8 mouse cellular contexts compared by ENCODE assay signal in genomic region chr11:96826481-96826880, GRCm38 (mm10). TPM values are rescaled to one million over a fixed set of nuclear protein-coding genes. Genes with fewer than 3 reads are reported as not detected.
DNase-seq lines count a peak whose midpoint lies in the region; ATAC-seq and TF ChIP-seq lines count a peak whose summit lies in the region.

No protein-coding gene starts in this region.

- TF ChIP-seq POLR2A in myocyte (IDR thresholded peaks at IDR 0.05; ENCODE audit: insufficient read length, low read depth): no peak

- peaks cover 80% of the 10 kb centered on the region for H3K4me1 ChIP-seq in megakaryocyte, embryonic 14.5 days
- peaks cover 56% of the 10 kb centered on the region for H3K4me1 ChIP-seq in heart, embryonic 16.5 days (ENCODE audit: control insufficient read depth, insufficient read depth, low read length)

- peaks cover 53% of the 10 kb centered on the region for H3K36me3 ChIP-seq in megakaryocyte, embryonic 14.5 days (replicated peaks; ENCODE audit: low read length)
- H3K36me3 ChIP-seq in heart, embryonic 16.5 days (ENCODE audit: control insufficient read depth, insufficient read depth): peaks cover 15% of the 10 kb centered on the region
- peaks cover 16% of the 10 kb centered on the region for H3K36me3 ChIP-seq in myocyte (ENCODE audit: control insufficient read depth, insufficient read depth)

- ATAC-seq in megakaryocyte, adult 5-6 weeks (ENCODE audit: poor library complexity, severe bottlenecking): no peak
- ATAC-seq in heart, embryonic 16.5 days (replicated peaks; ENCODE audit: extremely low read depth, insufficient read depth, low FRiP score): no peak
- no peak for ATAC-seq in cerebellum, adult (ENCODE audit: insufficient number of reproducible peaks, low FRiP score, low TSS enrichment)

- 52% methylated on average over 2 of the region's 2 CpGs for WGBS in heart, embryonic 16.5 days

- peak; percentile 75 for DNase-seq in kidney, postnatal 14 days
- DNase-seq in layer of hippocampus, adult 8-10 months (ENCODE audit: low spot score in 2 of 2): no peak
- no peak for DNase-seq in spleen, postnatal 4 days (ENCODE audit: low spot score in 2 of 2)

- H3K27ac ChIP-seq in heart, embryonic 16.5 days (ENCODE audit: low read length): peak overlapping the region; percentile 95

- H3K4me3 ChIP-seq in megakaryocyte, embryonic 14.5 days (replicated peaks): peak overlapping the region; percentile 18
- H3K4me3 ChIP-seq in heart, embryonic 16.5 days (ENCODE audit: low read length): peak overlapping the region; percentile 44
- H3K4me3 ChIP-seq in myocyte: peak overlapping the region; percentile 93

- no peak overlapping the region for H3ac ChIP-seq in myocyte (ENCODE audit: control insufficient read depth, insufficient read length)

- peaks cover 61% of the 10 kb centered on the region for H3K79me2 ChIP-seq in myocyte (ENCODE audit: control insufficient read depth, insufficient read depth)

- H3K9ac ChIP-seq in heart, embryonic 16.5 days (ENCODE audit: low read length): peak overlapping the region; percentile 95

- peak overlapping the region; percentile 78 for H3K4me2 ChIP-seq in heart, embryonic 16.5 days (ENCODE audit: low read depth, low read length)
- peak overlapping the region; percentile 96 for H3K4me2 ChIP-seq in myocyte (ENCODE audit: low read depth)

- H3K9me3 ChIP-seq in megakaryocyte, embryonic 14.5 days: no peaks in the 10 kb centered on the region
- no peaks in the 10 kb centered on the region for H3K9me3 ChIP-seq in heart, embryonic 16.5 days (replicated peaks; ENCODE audit: control insufficient read depth, low read length)

- no peaks in the 10 kb centered on the region for H3K27me3 ChIP-seq in megakaryocyte, embryonic 14.5 days (replicated peaks)
- no peaks in the 10 kb centered on the region for H3K27me3 ChIP-seq in heart, embryonic 16.5 days (ENCODE audit: control insufficient read depth, insufficient read depth, low read length)
- H3K27me3 ChIP-seq in myocyte (ENCODE audit: control insufficient read depth, insufficient read depth, insufficient read length): no peaks in the 10 kb centered on the region

TF ChIP-seq in myocyte, 11 proteins besides CTCF, POLR2A, EP300 and RAD21:
- TF ChIP-seq SRF (IDR thresholded peaks at IDR 0.05; ENCODE audit: control insufficient read depth, insufficient read length, low read depth) (no peak), CEBPB (IDR thresholded peaks at IDR 0.05; ENCODE audit: insufficient read depth, poor library complexity, severe bottlenecking) (no peak), MYOD1 (IDR thresholded peaks at IDR 0.05; ENCODE audit: control insufficient read depth in 1 of 3, insufficient read length in 2 of 3, low read depth in 2 of 3) (no peak), REST (IDR thresholded peaks at IDR 0.05; ENCODE audit: insufficient read depth, insufficient read length) (no peak)

RNA-seq across cellular contexts. Expression of gene Nfe2l1, which starts 3.3 kb away (rescaled TPM):
- polyA plus RNA-seq in megakaryocyte, embryonic 14.5 days (2012; ENCODE audit: insufficient read depth, low replicate concordance): 28.9 and 34.9 TPM in 2 replicates
- total RNA-seq in megakaryocyte, adult 5-6 weeks (2015): 30.0 and 32.6 TPM in 2 replicates
- 30.2 and 31.1 TPM in 2 replicates for total RNA-seq in megakaryocyte, adult 5-6 weeks (2017)
- 81.3 and 90.1 TPM in 2 replicates for polyA plus RNA-seq in heart, embryonic 16.5 days (2015; fragmentation: Nextera tagmentation; extraction: Ambion mirVana)
- polyA plus RNA-seq in myocyte (2012; fragmentation: generic; extraction: Trizol): 518 TPM
- total RNA-seq in layer of hippocampus, adult 8-10 months (2022): 100 to 1,000 TPM; 234 to 271 (median 260) TPM

RNA-seq across cellular contexts. Expression of gene Copz2, which starts 23.2 kb away (rescaled TPM):
- 3.4 TPM in 1 of 2 replicates, not detected in the other for polyA plus RNA-seq in megakaryocyte, embryonic 14.5 days (2012; ENCODE audit: insufficient read depth, low replicate concordance)
- total RNA-seq in megakaryocyte, adult 5-6 weeks (2015): 2.0 and 4.2 TPM in 2 replicates
- 0.28 and 0.92 TPM in 2 replicates for total RNA-seq in megakaryocyte, adult 5-6 weeks (2017)
- 118 and 129 TPM in 2 replicates for polyA plus RNA-seq in heart, embryonic 16.5 days (2015; fragmentation: Nextera tagmentation; extraction: Ambion mirVana)
- polyA plus RNA-seq in myocyte (2012; fragmentation: generic; extraction: Trizol): 120 TPM
- 10 to 100 TPM in 2 of 4 experiments, 1 to 10 TPM in 2; 8.2 to 11.6 (median 9.5) TPM for total RNA-seq in layer of hippocampus, adult 8-10 months (2022)

RNA-seq across cellular contexts. Expression of gene Cbx1, which starts 37.6 kb away (rescaled TPM):
- 12.8 and 33.7 TPM in 2 replicates for polyA plus RNA-seq in megakaryocyte, embryonic 14.5 days (2012; ENCODE audit: insufficient read depth, low replicate concordance)
- 37.7 and 39.2 TPM in 2 replicates for total RNA-seq in megakaryocyte, adult 5-6 weeks (2015)
- 60.2 and 60.5 TPM in 2 replicates for total RNA-seq in megakaryocyte, adult 5-6 weeks (2017)
- 45.3 and 49.9 TPM in 2 replicates for polyA plus RNA-seq in heart, embryonic 16.5 days (2015; fragmentation: Nextera tagmentation; extraction: Ambion mirVana)
- polyA plus RNA-seq in myocyte (2012; fragmentation: generic; extraction: Trizol): 34.6 TPM
- total RNA-seq in layer of hippocampus, adult 8-10 months (2022): 10 to 100 TPM; 40.1 to 52.0 (median 44.0) TPM

RNA-seq across cellular contexts. Expression of gene Snx11, which starts 49.1 kb away (rescaled TPM):
- polyA plus RNA-seq in megakaryocyte, embryonic 14.5 days (2012; ENCODE audit: insufficient read depth, low replicate concordance): 6.3 and 9.8 TPM in 2 replicates
- 8.3 and 10.3 TPM in 2 replicates for total RNA-seq in megakaryocyte, adult 5-6 weeks (2015)
- 25.5 and 27.4 TPM in 2 replicates for total RNA-seq in megakaryocyte, adult 5-6 weeks (2017)
- polyA plus RNA-seq in heart, embryonic 16.5 days (2015; fragmentation: Nextera tagmentation; extraction: Ambion mirVana): 11.9 and 14.0 TPM in 2 replicates
- 18.4 TPM for polyA plus RNA-seq in myocyte (2012; fragmentation: generic; extraction: Trizol)
- total RNA-seq in layer of hippocampus, adult 8-10 months (2022): 10 to 100 TPM; 43.8 to 60.8 (median 54.1) TPM

Comparison
In these comparisons a context has a peak if more than half of its experiments do, and no peak if none do; other contexts are left out.
1. H3K4me3 ChIP-seq: peak in every context shown above with its lines; median percentile 93 in myocyte; 44 in heart, embryonic 16.5 days; 18 in megakaryocyte, embryonic 14.5 days.
2. RNA of gene Copz2, which starts 23.2 kb away (polyA plus RNA-seq): 118 to 129 TPM in heart, embryonic 16.5 days and 120 TPM in myocyte (single experiment); 3.4 TPM in megakaryocyte, embryonic 14.5 days; every median in the first group is over 10 times any median in the second.